Mouse (Mus musculus) liver, embryonic 14.5 days (tissue): Measurements from ENCODE around the gene Hs3st1.

Experiments
- CTCF ChIP-seq: IDR thresholded peaks from 2 replicates; pipeline ENCODE4 v1.5.1; 2016; ENCODE audit warnings: antibody characterized with exemption, low read depth, control low read depth
- EP300 ChIP-seq: IDR thresholded peaks from 2 replicates; pipeline ENCODE4 v1.6.1; 2016; ENCODE audit warnings: antibody characterized with exemption, low read depth

GRCm38 (mm10) chr5:39634300-39635047 lies 120.8 kb downstream of the Hs3st1 start:
- TF ChIP-seq CTCF (no peak), EP300 (no peak)
